ENCODE assay signal across 6 mouse cellular contexts in genomic region chr9:102288356-102288755, GRCm38 (mm10).
"Had no signal": no experiment of that assay in that cellular context is flagged by ENCODE, and none has a peak within 500 bp of the region (broad histone marks: within the 10 kb centered on the region; RNA-seq: fewer than 3 reads in every experiment).

No protein-coding gene starts in this region.

- DNase-seq: kidney, postnatal 25 days; layer of hippocampus, adult 9-11 months; lung, adult 18-20 months; spleen, adult 18-20 months; thymus, adult 18-20 months; thymus, postnatal 14 days had no signal
